Mouse (Mus musculus): ENCODE measurements around the gene Dscaml1.

Gene Dscaml1

GRCm38 (mm10) chr9:45638184-45638917, 211.9 kb downstream of the Dscaml1 start:
- no peak for DNase-seq

GRCm38 (mm10) chr9:45644833-45645388, 218.5 kb downstream of the Dscaml1 start:
- no peak for DNase-seq

GRCm38 (mm10) chr9:45645526-45645925, 219.1 kb downstream of the Dscaml1 start:
- no peak for DNase-seq

GRCm38 (mm10) chr9:45651078-45651809, 224.8 kb downstream of the Dscaml1 start:
- DNase-seq = no peak

- no peak for DNase-seq
Measured at GRCm38 (mm10) chr9:45651810-45652177, 225.4 kb downstream of the Dscaml1 start.

GRCm38 (mm10) chr9:45657172-45658062, 231.0 kb downstream of the Dscaml1 start:
- DNase-seq = no peak

GRCm38 (mm10) chr9:45660191-45660590, 233.8 kb downstream of the Dscaml1 start:
- DNase-seq = no peak

GRCm38 (mm10) chr9:45662471-45662870, 236.0 kb downstream of the Dscaml1 start:
- no peak for DNase-seq

GRCm38 (mm10) chr9:45663386-45664315, 237.2 kb downstream of the Dscaml1 start:
- DNase-seq = no peak

GRCm38 (mm10) chr9:45664326-45664725, 237.9 kb downstream of the Dscaml1 start:
- DNase-seq = no peak

GRCm38 (mm10) chr9:45664871-45665394, 238.5 kb downstream of the Dscaml1 start:
- no peak for DNase-seq

GRCm38 (mm10) chr9:45675931-45676330, 249.5 kb downstream of the Dscaml1 start:
- no peak for DNase-seq

- no peak for DNase-seq
Measured at GRCm38 (mm10) chr9:45676578-45676977, 250.2 kb downstream of the Dscaml1 start.

GRCm38 (mm10) chr9:45677236-45677781, 250.9 kb downstream of the Dscaml1 start:
- DNase-seq = peak; percentile 4 to 7

GRCm38 (mm10) chr9:45677952-45678663, 251.7 kb downstream of the Dscaml1 start:
- no peak for DNase-seq

- no peak for DNase-seq
Measured at GRCm38 (mm10) chr9:45678664-45679026, 252.2 kb downstream of the Dscaml1 start.

- no peak for DNase-seq
Measured at GRCm38 (mm10) chr9:45682461-45682998, 256.1 kb downstream of the Dscaml1 start.

GRCm38 (mm10) chr9:45693424-45694237, 267.2 kb downstream of the Dscaml1 start:
- DNase-seq = no peak

- DNase-seq = no peak
Measured at GRCm38 (mm10) chr9:45694256-45694655, 267.8 kb downstream of the Dscaml1 start.
